Mouse (Mus musculus) large intestine, adult 2 months (tissue): Measurements from ENCODE around the gene Clmp. TPM values are rescaled to one million over a fixed set of nuclear protein-coding genes. Genes with fewer than 3 reads are reported as not detected.
"Not testable (repeated sequence)": the region's sequence is repeated elsewhere in the genome, so short reads cannot be mapped to it uniquely, and the experiment has no call there.

Source experiments
- DNase-seq: peaks from one replicate; pipeline ENCODE4 v3.0.0-alpha.2; 2012; ENCODE audit warnings: low read depth, low spot score
- WGBS: fragments of 180-500 bp; shearing (Covaris S2); methylation state at CpG from one replicate; pipeline ENCODE4 v1.1.7; 2018; 5-methylcytosine and 5-hydroxymethylcytosine counted together
- polyA plus RNA-seq: library from polyadenylated mRNA; depleted of rRNA; stranded (reverse); fragments of >200 nt; gene quantifications from 2 replicates; pipeline ENCODE4 v1.2.3, GENCODE M21; 2012

Clmp gene
- polyA plus RNA-seq, 1 experiment = 10.6 TPM

- DNase-seq = no peak
- 95% methylated on average over 2 of the region's 2 CpGs for whole genome bisulfite sequencing
These were observed 109.8 kb downstream of the Clmp start for GRCm38 (mm10) chr9:40795562-40795961.

DNA sequence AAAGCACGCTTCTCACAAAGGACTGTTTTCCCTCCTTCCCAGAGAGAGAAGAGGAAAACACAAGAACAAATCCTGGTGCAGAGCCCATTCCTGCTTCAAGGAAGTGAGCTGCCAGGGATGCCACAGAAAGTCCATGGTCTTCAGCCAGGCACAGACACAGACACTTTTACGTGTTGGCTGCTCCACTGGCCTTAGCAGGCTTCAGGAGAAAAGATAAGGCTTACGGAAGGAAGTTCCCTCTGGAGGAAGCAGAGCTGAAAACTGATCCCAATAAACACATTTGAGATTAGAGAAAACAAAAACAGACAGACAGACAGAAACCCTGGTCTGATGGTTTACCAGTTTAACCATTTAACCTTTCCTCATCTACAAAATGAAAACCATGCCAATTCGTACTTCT, 110.3 kb downstream of the Clmp start:
- no peak for DNase-seq
- 69% methylated on average over 4 of the region's 4 CpGs for WGBS

GRCm38 (mm10) chr9:40798247-40798960, 112.6 kb downstream of the Clmp start:
- WGBS = 87% methylated on average over 9 of the region's 9 CpGs

DNA sequence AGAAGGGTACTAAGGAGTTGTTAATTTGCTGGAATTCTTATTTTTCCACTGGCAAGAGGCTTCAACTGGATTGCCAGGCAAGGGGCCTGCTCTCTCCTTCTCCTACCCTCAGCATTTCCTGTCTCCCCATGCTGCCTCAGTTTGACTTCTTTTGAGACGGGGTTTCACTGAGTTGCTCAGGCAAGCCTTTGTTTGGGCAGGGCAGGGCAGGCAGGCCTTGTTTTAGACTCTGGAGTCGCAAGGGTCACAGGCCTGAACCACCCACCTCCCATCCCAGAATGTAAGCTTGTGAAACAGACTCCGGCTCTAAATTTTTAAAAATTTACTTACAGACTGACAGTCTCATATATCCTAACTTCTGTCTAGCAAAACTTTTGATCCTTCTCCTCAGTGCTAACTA, 113.3 kb downstream of the Clmp start:
- DNase-seq = no peak
- WGBS = 13% methylated on average over 3 of the region's 3 CpGs

More at GRCm38 (mm10) chr9:40798247-40798960, 112.6 kb downstream of the Clmp start:
- DNase-seq = no peak

DNA sequence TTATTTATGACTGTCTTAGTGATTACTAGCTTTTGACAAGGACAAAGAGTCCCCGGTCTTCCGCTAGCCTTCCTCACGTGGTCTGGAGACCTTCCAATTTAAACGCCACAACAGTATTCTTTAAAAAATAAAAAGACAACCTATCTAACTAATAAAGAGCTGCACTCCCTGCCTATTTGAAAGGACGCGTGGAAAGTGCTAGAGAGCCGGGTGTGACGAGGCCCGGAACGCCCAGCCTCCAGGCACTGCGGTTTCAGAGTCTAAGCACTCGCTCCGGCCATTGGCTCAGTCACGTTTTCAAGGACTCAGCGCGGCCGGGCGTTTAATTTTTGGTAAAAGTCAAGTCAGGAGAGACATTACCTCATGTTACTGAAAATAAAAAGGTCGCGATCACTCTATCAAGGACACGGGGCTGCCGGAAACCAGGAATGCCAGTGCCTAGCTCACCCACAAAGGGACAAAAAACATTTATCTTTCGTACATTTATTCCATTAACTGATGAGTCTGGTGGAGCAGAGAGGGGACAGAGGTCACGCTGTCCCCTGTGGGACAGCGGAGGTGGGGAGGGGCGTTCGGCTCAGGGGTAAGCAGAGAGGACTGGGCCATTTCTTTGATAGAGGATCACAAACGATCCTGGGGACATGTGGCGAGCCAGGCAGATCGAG, 114.2 kb downstream of the Clmp start:
- under 1% methylated on average over 30 of the region's 30 CpGs for WGBS
- no peak for DNase-seq

GRCm38 (mm10) chr9:40800675-40801612, 115.2 kb downstream of the Clmp start, which contains the start of gene Hspa8:
Gene Hspa8 (plus strand): TSS chr9:40800984.
- peak; percentile 92 for DNase-seq
- WGBS = 1% methylated on average over 83 of the region's 83 CpGs

- DNase-seq = not testable (repeated sequence)
- 2% methylated on average over 27 of the region's 28 CpGs for WGBS
These were observed 116.1 kb downstream of the Clmp start for GRCm38 (mm10) chr9:40801614-40802532.

GRCm38 (mm10) chr9:40802533-40802875, 116.7 kb downstream of the Clmp start:
- WGBS = 3% methylated on average over 8 of the region's 8 CpGs
- not testable (repeated sequence) for DNase-seq

DNA sequence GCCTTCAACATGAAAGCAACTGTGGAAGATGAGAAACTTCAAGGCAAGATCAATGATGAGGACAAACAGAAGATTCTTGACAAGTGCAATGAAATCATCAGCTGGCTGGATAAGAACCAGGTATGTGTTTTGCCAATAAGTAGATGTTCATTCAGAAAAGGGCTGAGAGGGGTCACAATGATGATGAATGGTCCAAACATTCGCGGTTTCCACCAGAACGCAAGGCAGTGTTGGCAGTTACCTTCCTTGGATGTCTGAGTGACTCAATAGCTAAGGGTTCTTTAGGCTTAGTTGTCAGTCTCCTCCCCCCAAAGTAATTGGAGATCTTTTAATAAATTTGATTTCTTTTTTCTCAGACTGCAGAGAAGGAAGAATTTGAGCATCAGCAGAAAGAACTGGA, 118.8 kb downstream of the Clmp start:
- not testable (repeated sequence) for DNase-seq
- 30% methylated on average over 3 of the region's 3 CpGs for WGBS

GRCm38 (mm10) chr9:40805263-40805662, 119.5 kb downstream of the Clmp start:
- 24% methylated on average over 2 of the region's 2 CpGs for WGBS
- no peak for DNase-seq

- DNase-seq = no peak
- WGBS = 23% methylated on average over 5 of the region's 5 CpGs
These were observed 120.9 kb downstream of the Clmp start for GRCm38 (mm10) chr9:40806440-40807288.

DNA sequence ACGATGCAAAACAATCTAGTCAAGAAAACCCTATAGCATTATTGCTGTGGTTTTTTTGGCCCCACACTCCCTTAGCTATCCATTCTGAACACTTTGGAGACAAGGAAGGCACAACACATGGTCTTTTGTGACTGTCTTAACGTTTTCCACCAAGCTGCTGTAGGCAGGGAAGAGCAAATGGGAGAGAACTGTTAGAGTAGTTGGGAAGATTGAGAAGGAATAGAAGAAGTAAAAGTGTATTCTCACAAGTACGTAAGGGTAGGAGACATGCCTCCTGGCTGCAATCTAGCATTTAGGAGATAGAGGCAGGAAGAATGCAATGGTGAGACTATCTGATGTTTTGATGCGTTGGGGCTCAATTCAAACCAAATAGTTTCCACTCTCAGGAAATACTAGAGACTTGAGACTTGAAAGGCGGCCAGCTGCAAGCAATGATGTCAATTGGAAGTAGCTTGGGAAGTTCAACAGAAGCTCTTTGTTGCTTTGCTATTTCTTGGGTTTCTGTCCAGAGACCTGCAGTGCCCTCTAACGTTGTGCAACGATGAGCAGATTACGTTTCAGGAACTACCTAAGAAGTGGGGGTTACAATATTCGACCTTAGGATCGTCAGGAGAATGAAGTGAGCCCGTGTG, 121.6 kb downstream of the Clmp start:
- DNase-seq = no peak
- 15% methylated on average over 11 of the region's 11 CpGs for WGBS

- 59% methylated on average over 16 of the region's 16 CpGs for whole genome bisulfite sequencing
- no peak for DNase-seq
These were observed 122.5 kb downstream of the Clmp start for GRCm38 (mm10) chr9:40808061-40808906.

DNA sequence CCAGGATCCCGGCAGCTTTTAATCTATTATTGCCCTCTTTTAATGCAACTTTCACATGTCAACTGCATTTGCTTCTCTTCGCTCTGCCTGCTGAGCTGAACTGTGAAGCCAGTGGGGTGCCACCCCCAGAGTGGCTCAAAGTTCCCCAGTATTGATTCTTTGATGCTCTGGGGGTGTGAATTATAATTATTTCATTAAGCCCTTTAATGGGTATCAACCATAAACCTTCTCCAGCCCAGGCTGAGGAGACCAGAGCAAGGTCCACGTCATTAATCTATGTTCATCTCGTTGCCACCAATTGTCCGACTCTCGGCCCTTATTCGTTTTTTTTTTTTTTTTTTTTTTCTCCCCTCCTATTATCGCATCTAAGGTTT, 123.1 kb downstream of the Clmp start:
- no peak for DNase-seq
- WGBS = 80% methylated on average over 8 of the region's 8 CpGs

DNA sequence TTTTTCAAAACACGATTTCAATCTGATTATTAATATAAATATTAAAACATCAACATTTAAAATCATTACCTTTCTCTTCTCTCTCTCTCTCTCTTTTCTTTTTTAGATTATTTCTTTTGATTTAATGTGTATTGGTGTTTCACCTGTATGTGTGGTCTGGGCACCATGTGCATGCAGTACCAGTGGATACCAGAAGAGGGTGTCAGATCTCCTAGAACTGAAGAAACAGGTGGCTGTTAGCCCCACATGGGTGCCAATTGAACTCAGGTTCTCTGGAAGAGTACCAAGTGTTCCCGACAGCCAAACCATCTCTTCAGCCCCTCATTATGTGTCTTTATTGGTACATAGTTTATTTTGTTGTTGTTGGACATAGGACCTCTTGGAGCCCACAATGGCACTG, 126.1 kb downstream of the Clmp start:
- no peak for DNase-seq
- WGBS = 56% methylated on average over 2 of the region's 2 CpGs

DNA sequence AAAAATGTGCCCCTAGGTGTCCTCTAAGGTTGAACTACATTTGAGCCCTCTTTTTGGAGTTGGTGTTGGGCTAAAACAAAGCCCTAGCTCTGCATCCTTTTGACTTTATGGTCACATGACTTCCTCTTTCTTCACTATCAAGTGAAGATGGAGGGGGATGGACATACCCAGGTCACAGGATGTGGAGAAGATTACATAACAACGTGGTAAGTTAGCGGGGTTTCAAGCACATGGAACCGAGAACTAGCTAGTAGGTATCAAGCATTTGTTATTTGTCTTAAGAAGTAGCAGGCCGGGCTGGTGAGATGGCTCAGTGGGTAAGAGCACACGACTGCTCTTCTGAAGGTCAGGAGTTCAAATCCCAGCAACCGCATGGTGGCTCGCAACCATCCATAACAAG, 128.3 kb downstream of the Clmp start:
- 87% methylated on average over 7 of the region's 7 CpGs for WGBS
- no peak for DNase-seq
